Mouse (Mus musculus): ENCODE results near the gene H6pd.

GRCm38 (mm10) chr4:149992670-149993032 is 16.2 kb downstream of the H6pd start:
- no peak for TF ChIP-seq CTCF (IDR thresholded peaks at IDR 0.05; ENCODE audit: low read depth, low read length)
- no peak for TF ChIP-seq POLR2A (IDR thresholded peaks at IDR 0.05; ENCODE audit: insufficient read depth, low read length)

Measured in ES-Bruce4 (cell line).